Mouse (Mus musculus): ENCODE data around the gene Otx2.

Otx2 gene

GRCm38 (mm10) chr14:48673541-48673940, at the start of gene Otx2:
Otx2 (minus strand) TSS chr14:48673819.
- no peak for DNase-seq (ENCODE audit: low spot score in 2 of 2)

- no peak for DNase-seq (ENCODE audit: low spot score in 2 of 2)
Observed at GRCm38 (mm10) chr14:48722763-48723162, 49.1 kb upstream of the Otx2 start.

DNA sequence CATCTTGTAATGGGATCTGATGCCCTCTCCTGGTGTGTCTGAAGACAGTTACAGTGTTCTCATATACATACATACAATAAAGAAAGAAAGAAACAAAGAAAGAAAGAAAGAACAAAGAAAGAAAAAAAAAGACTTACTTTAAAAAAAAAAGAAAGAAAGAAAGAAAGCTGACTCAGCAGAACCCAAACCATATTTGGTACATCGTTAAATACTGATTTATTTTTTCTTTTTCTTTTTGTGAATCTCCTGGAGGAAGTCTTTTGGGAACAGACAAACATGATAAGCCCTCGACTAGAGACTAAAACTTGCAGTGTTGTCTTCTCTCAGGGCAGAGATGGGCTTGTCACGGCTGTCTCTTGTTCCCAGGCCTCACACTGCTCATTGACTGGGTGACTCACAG, 45.7 kb upstream of the Otx2 start:
- no peak for DNase-seq (ENCODE audit: low spot score in 2 of 2)

- no peak for DNase-seq (ENCODE audit: low spot score in 2 of 2)
Observed at GRCm38 (mm10) chr14:48717632-48718279, 44.1 kb upstream of the Otx2 start.

DNA sequence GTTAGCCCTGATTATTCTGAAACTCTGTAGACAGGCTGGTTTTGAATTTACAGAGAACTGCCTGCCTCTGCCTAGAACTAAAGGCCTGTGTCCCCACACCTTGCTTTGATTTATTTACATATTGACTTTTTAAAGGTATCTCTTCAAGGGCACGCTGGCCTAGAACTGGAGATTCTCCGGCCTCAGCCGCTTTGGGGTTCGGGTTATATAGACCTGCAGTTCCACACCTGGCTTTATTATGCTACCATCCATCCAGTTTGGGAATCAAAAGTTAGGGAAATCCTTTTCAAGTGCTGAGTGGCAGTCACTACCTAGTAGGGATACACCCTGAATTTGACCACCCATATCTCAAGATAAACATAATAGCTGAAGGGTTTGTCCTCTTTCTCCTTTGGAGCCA, 42.8 kb upstream of the Otx2 start:
- DNase-seq (ENCODE audit: low spot score in 2 of 2) = no peak

DNA sequence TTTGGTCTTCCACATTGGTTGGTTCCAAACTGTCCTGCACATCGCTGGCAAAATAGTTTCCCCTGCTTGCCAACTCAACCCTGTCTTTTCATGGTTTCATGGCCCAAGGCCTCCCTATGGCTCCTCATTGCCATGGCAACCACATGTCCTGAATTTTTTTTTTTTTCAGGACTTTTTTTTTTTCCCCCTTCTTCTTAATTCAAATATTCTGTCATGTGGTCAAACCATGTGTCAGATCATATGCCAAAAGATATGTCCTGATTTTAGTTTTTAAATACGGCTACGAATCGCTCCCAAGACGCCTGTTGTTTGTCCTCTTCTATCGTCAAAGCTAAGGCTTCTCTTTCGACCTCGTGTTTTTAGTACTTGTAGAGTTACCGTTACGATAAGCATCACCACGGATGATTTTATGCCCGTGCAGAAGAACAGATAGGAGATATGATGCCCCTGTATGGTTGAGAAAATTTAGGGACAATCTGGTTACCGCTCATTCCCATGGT, 37.3 kb upstream of the Otx2 start:
- DNase-seq (ENCODE audit: low spot score in 2 of 2) = no peak

- no peak for DNase-seq (ENCODE audit: low spot score in 2 of 2)
Observed at GRCm38 (mm10) chr14:48710062-48710870, 36.6 kb upstream of the Otx2 start.

- DNase-seq (ENCODE audit: low spot score in 2 of 2) = no peak
Observed at GRCm38 (mm10) chr14:48709371-48710061, 35.9 kb upstream of the Otx2 start.

DNA sequence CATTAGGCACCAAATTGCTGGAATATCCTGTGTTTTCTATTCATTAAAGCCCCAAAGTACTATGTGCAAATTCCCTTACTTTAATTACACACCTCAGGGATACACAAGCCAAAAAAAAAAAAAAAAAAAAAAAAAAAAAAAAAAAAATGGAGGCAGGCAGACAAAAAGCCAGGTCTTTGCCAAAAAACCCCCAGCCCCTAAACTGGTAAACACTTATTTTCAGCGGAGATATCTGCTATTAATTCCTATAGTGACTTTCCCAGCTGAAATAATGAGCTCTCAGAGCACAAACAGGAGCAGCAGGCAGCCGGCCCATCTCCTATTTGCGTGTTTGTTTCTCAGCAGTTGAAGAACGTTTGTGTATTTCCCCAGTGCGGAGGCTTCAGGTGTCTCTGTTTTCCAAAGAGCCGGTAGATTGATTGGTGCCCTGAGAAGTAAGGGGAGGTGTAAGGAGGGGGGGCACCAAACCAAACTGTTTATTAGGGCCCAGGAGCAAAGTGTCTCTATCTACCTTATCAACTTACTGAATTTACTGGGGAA, 34.3 kb upstream of the Otx2 start:
- no peak for DNase-seq (ENCODE audit: low spot score in 2 of 2)

DNA sequence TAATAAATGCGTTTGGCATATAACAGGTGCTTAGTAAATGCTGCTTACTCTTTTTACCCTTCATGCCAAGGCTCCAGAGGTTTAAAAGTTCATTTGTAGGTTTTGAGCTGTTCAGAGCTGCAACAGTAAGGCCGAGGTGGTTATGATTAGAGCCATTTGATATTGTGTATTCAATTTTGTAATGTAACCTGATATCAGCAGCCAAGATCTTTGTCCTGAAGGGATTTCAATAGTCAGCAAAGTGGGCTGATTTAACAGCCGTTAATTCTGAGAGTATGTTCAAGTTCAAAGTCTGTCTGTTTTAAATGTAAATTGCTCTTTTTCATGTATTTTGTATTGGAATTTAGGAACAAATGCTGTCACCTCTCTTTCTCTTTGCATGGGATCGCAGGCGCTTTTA, 33.8 kb upstream of the Otx2 start:
- DNase-seq (ENCODE audit: low spot score in 2 of 2) = no peak

DNA sequence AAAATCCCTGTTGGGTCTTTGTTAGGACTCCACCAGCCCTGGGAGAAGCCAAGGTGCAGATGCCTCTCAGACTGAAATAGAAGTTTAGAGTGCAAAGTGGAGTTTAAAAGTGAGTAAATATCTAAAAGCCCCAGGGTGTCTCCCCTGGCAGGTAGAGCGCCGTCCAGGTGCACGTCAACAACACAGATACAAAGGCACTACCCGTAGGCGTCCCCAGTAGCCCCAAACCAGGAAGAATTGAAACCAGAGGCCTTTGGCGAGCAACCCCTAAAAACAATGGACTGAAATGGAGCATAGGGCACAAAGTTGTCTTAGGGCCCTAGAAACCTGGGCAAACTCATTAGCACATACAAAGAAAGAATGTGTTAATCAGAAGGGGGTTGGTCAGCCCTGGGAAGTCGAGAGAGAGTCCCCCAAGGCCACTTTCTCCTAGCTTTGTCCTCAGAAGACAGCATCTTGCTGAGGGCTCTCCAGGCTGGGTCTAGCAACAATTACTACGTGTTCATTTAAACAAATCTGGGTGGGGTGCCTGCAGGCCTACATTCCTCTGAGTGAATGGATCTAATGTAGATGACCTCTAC, 27.3 kb upstream of the Otx2 start:
- DNase-seq (ENCODE audit: low spot score in 2 of 2) = no peak

- no peak for DNase-seq (ENCODE audit: low spot score in 2 of 2)
Observed at GRCm38 (mm10) chr14:48679590-48679989, 6.0 kb upstream of the Otx2 start.

- DNase-seq (ENCODE audit: low spot score in 2 of 2) = no peak
Observed at GRCm38 (mm10) chr14:48678674-48679073, 5.1 kb upstream of the Otx2 start.

GRCm38 (mm10) chr14:48674036-48674831, 615 bp upstream of the Otx2 start:
- no peak for DNase-seq (ENCODE audit: low spot score in 2 of 2)

DNA sequence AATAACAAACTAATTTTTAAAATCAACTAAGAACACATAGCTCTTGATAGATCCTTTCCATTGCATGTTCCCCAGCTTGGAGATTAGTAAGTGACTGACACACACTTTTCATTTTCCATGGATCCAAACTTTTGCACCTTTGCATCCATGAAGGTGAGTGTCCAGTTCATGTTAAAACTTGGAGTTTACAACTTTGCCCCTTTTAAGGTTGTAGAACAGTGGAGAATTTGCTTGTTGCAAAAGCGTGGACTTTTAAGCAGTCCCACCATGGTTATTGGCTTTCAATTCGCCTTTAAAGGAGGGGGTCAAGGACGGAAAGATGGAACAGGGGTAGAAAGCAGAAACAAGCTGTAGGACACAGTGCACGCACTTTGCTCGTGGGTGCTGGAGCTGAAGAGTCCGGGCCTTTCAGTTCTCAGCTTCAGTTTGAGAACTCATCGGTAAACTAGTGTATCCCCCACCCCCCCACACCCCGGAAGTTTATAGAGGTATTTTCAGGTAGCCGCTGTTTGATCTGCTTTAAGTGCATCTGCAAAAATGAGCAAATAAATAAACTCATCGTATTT, 925 bp downstream of the Otx2 start:
- DNase-seq (ENCODE audit: low spot score in 2 of 2) = no peak

GRCm38 (mm10) chr14:48671480-48672240, 2.0 kb downstream of the Otx2 start:
- no peak for DNase-seq (ENCODE audit: low spot score in 2 of 2)

DNA sequence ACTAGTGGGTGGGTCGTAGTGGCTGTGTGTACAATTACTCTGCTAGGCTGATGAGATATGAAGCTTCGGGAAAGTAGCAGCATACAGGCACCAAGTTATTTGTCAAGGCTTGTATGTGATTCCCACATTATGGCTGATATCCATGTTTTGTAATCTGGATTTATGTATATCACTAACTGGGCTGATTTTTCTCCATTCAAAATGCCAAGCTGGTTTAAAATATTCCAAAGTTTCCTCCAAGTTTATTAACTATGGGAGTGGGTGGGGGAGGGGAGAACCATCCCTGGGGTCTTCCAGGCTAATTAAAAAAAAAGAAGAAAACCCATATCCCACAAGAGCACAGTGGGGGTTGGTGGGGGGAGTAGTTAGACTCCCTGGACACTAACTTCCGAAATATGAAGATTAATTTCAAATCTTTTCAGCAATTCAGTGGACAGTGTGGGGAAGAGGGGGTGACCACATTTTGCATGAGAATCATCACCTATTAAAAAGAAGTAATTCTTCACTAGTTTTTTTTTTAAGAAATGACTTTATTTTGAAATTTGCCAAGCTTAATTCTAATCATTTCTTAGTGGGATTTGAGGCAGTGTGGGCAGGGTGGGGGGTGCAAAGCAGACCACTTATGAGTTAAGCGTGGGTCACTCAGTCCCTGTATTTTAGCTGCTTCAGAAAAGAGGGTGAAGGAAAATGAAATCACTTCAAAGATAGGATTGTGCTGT, 2.7 kb downstream of the Otx2 start:
- DNase-seq (ENCODE audit: low spot score in 2 of 2) = no peak

- DNase-seq (ENCODE audit: low spot score in 2 of 2) = no peak
Observed at GRCm38 (mm10) chr14:48670258-48670630, 3.4 kb downstream of the Otx2 start.

DNA sequence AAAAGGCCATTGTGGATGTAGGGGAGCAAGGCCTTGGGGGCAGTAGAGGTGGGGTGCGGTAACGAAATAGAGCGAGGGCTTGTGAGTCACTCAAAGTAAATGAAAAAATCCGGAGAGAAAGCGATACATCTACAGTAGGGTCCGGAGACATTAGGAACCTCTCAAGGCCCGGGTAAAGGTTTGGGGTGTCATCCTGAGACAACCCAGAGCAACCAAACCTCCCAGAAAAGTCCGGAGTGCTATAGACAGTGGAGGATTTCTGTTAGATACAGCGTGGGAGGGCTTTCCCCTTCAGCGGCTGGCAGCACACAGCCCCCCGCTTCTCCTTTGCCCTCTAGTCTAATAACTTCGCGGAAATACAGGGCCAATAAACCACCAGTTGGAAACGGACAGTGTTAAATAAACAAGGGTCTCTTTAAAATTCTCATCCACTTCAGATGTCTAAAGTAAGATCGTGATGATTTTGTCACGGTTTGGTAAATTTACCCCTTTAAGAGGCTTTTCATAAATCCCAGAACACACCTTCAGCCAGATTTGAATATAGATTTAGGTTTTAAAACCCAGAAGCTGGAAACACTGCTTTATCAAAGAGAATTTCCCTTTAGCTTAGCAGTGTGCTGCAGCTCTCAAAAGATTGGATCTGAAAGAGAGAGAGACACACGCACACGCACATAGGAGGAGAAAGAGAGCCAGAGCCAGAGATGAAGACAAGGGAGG, 3.9 kb downstream of the Otx2 start:
- DNase-seq (ENCODE audit: low spot score in 2 of 2) = no peak

All from spleen, postnatal 14 days (tissue).